Mouse (Mus musculus) c-Kit-negative CD71-positive TER-119-positive erythroid progenitor cells, embryonic 14.5 days (primary cell): ENCODE measurements around the gene Slc43a2.

ENCODE experiments used
- DNase-seq: peaks from one replicate; pipeline ENCODE4 v3.0.0-alpha.2; 2013; ENCODE audit warnings: low read depth, low spot score

Gene Slc43a2

GRCm38 (mm10) chr11:75605318-75605717 is 73.8 kb downstream of the Slc43a2 start:
- no peak for DNase-seq

- no peak for DNase-seq
These were observed 77.3 kb downstream of the Slc43a2 start for GRCm38 (mm10) chr11:75608776-75609175.

GRCm38 (mm10) chr11:75610021-75610420 is 78.5 kb downstream of the Slc43a2 start:
- DNase-seq, result no peak

- no peak for DNase-seq
These were observed 83.3 kb downstream of the Slc43a2 start for GRCm38 (mm10) chr11:75614769-75615168.

GRCm38 (mm10) chr11:75615556-75615955 is 84.1 kb downstream of the Slc43a2 start:
- no peak for DNase-seq

- no peak for DNase-seq
These were observed 87.6 kb downstream of the Slc43a2 start for GRCm38 (mm10) chr11:75619133-75619532.

- no peak for DNase-seq
These were observed 88.8 kb downstream of the Slc43a2 start for GRCm38 (mm10) chr11:75620136-75620780.

GRCm38 (mm10) chr11:75621426-75621825 is 89.9 kb downstream of the Slc43a2 start:
- no peak for DNase-seq

GRCm38 (mm10) chr11:75622588-75623329 is 91.3 kb downstream of the Slc43a2 start:
- DNase-seq, result no peak

- DNase-seq, result no peak
These were observed 92.6 kb downstream of the Slc43a2 start for GRCm38 (mm10) chr11:75624102-75624554.

- DNase-seq, result no peak
These were observed 94.3 kb downstream of the Slc43a2 start for GRCm38 (mm10) chr11:75625820-75626219.
